9 mouse cellular contexts compared by ENCODE assay signal in genomic region chr11:95980762-95981418, GRCm38 (mm10). TPM values are rescaled to one million over a fixed set of nuclear protein-coding genes. Genes with fewer than 3 reads are reported as not detected.
DNase-seq lines count a peak whose midpoint lies in the region; ATAC-seq lines count a peak whose summit lies in the region.
"Had no signal": no experiment of that assay in that cellular context is flagged by ENCODE, and none has a peak within 500 bp of the region (broad histone marks: within the 10 kb centered on the region; RNA-seq: fewer than 3 reads in every experiment).

No protein-coding gene starts in this region.

- peak; percentile 17 for DNase-seq in adrenal gland, adult 2 months
- no peak for DNase-seq in adrenal gland, adult 18-20 months (ENCODE audit: low spot score in 2 of 2)
- peak; percentile 53 for DNase-seq in midbrain, embryonic 10.5 days (ENCODE audit: low spot score)
- DNase-seq in embryonic facial prominence, embryonic 11.5 days (ENCODE audit: low spot score), result peak; percentile 71
- DNase-seq in liver, result peak; percentile 66
- peak; percentile 75 for DNase-seq in retina, postnatal 1 day
- DNase-seq in left cerebral cortex, adult 9 months (ENCODE audit: low spot score in 2 of 2), result no peak

- no peak overlapping the region for H3K27ac ChIP-seq in midbrain, embryonic 10.5 days (replicated peaks)
- H3K27ac ChIP-seq in midbrain, embryonic 16.5 days (ENCODE audit: low read length), result no peak overlapping the region
- no peak overlapping the region for H3K27ac ChIP-seq in embryonic facial prominence, embryonic 11.5 days (replicated peaks; ENCODE audit: low read depth, low read length)

- peaks cover 40% of the 10 kb centered on the region for H3K4me1 ChIP-seq in midbrain, embryonic 10.5 days
- no peaks in the 10 kb centered on the region for H3K4me1 ChIP-seq in midbrain, embryonic 16.5 days (ENCODE audit: control insufficient read depth, insufficient read depth, low read length)
- peaks cover 17% of the 10 kb centered on the region for H3K4me1 ChIP-seq in embryonic facial prominence, embryonic 11.5 days (ENCODE audit: control insufficient read depth, insufficient read depth, low read length)

- H3K9ac ChIP-seq in midbrain, embryonic 16.5 days (ENCODE audit: low read depth, low read length), result no peak overlapping the region
- no peak overlapping the region for H3K9ac ChIP-seq in embryonic facial prominence, embryonic 11.5 days (replicated peaks; ENCODE audit: low read length)

- no peaks in the 10 kb centered on the region for H3K9me3 ChIP-seq in midbrain, embryonic 10.5 days (replicated peaks)
- H3K9me3 ChIP-seq in midbrain, embryonic 16.5 days (replicated peaks; ENCODE audit: control insufficient read depth, low read length, poor library complexity, severe bottlenecking), result no peaks in the 10 kb centered on the region
- no peaks in the 10 kb centered on the region for H3K9me3 ChIP-seq in embryonic facial prominence, embryonic 11.5 days (replicated peaks; ENCODE audit: control insufficient read depth, low read length)

- WGBS in midbrain, embryonic 10.5 days, result 65% methylated on average over 8 of the region's 8 CpGs
- WGBS in midbrain, embryonic 16.5 days, result 59% methylated on average over 8 of the region's 8 CpGs
- WGBS in embryonic facial prominence, embryonic 11.5 days, result 47% methylated on average over 8 of the region's 8 CpGs

- peaks cover 85% of the 10 kb centered on the region for H3K36me3 ChIP-seq in midbrain, embryonic 10.5 days
- no peaks in the 10 kb centered on the region for H3K36me3 ChIP-seq in midbrain, embryonic 16.5 days (ENCODE audit: control insufficient read depth, insufficient read depth, low read length)
- H3K36me3 ChIP-seq in embryonic facial prominence, embryonic 11.5 days (replicated peaks; ENCODE audit: control insufficient read depth, insufficient read depth, low read depth, low read length), result peaks cover 12% of the 10 kb centered on the region

- H3K4me3 ChIP-seq in midbrain, embryonic 10.5 days, result 0 out of 2 replicates have a peak overlapping the region, but pooled peaks have one; percentile 8
- H3K4me3 ChIP-seq in midbrain, embryonic 16.5 days (ENCODE audit: low read depth, low read length), result no peak overlapping the region
- H3K4me3 ChIP-seq in embryonic facial prominence, embryonic 11.5 days (ENCODE audit: low read depth, low read length), result no peak overlapping the region

- H3K27me3 ChIP-seq in midbrain, embryonic 10.5 days (ENCODE audit: low read depth, poor library complexity, severe bottlenecking), result no peaks in the 10 kb centered on the region
- H3K27me3 ChIP-seq in midbrain, embryonic 16.5 days (ENCODE audit: control insufficient read depth, insufficient read depth, low read depth, low read length), result no peaks in the 10 kb centered on the region
- H3K27me3 ChIP-seq in embryonic facial prominence, embryonic 11.5 days (ENCODE audit: control insufficient read depth, insufficient read depth, low read length), result no peaks in the 10 kb centered on the region

- H3K4me2 ChIP-seq in midbrain, embryonic 16.5 days (ENCODE audit: low read length), result no peak overlapping the region
- H3K4me2 ChIP-seq in embryonic facial prominence, embryonic 11.5 days (ENCODE audit: low read depth, low read length), result no peak overlapping the region

- ATAC-seq in midbrain, embryonic 16.5 days, result no peak
- no peak for ATAC-seq in embryonic facial prominence, embryonic 11.5 days (replicated peaks; ENCODE audit: insufficient number of reproducible peaks, low FRiP score, low TSS enrichment, low read depth)

RNA-seq across cellular contexts. Expression of gene Igf2bp1, which starts 24.9 kb away (rescaled TPM):
- under 1 TPM; 0.59 to 0.95 TPM for total RNA-seq in adrenal gland, adult 2 months (2021)
- 0.10 and 0.19 TPM in 2 replicates for polyA plus RNA-seq in adrenal gland, adult 2 months (2012; rRNA removed)
- total RNA-seq in adrenal gland, adult 18-20 months (2021), result under 1 TPM; 0.22 to 0.53 TPM
- 176 and 190 TPM in 2 replicates for polyA plus RNA-seq in midbrain, embryonic 10.5 days (2016; fragmentation: Nextera tagmentation; extraction: Ambion mirVana)
- polyA plus RNA-seq in midbrain, embryonic 16.5 days (2015; fragmentation: Nextera tagmentation; extraction: Ambion mirVana), result 6.2 and 9.5 TPM in 2 replicates
- polyA plus RNA-seq in embryonic facial prominence, embryonic 11.5 days (2014; fragmentation: Nextera tagmentation; extraction: Ambion mirVana), result 78.7 and 85.5 TPM in 2 replicates

RNA-seq across cellular contexts. Expression of gene Gip, which starts 43.5 kb away (rescaled TPM):
- total RNA-seq in adrenal gland, adult 2 months (2021), result not detected
- polyA plus RNA-seq in adrenal gland, adult 2 months (2012; rRNA removed), result not detected in 2 replicates
- total RNA-seq in adrenal gland, adult 18-20 months (2021), result not detected
- not detected in 2 replicates for polyA plus RNA-seq in midbrain, embryonic 10.5 days (2016; fragmentation: Nextera tagmentation; extraction: Ambion mirVana)
- polyA plus RNA-seq in midbrain, embryonic 16.5 days (2015; fragmentation: Nextera tagmentation; extraction: Ambion mirVana), result not detected in 2 replicates
- polyA plus RNA-seq in embryonic facial prominence, embryonic 11.5 days (2014; fragmentation: Nextera tagmentation; extraction: Ambion mirVana), result 0.50 TPM in 1 of 2 replicates, not detected in the other
- total RNA-seq: heart, postnatal 36 days had no signal

RNA-seq across cellular contexts. Expression of gene Snf8, which starts 53.8 kb away (rescaled TPM):
- total RNA-seq in adrenal gland, adult 2 months (2021), result 10 to 100 TPM; 79.5 to 92.8 TPM
- polyA plus RNA-seq in adrenal gland, adult 2 months (2012; rRNA removed), result 9.6 and 11.3 TPM in 2 replicates
- total RNA-seq in adrenal gland, adult 18-20 months (2021), result 10 to 100 TPM; 81.1 to 87.0 TPM
- 106 and 110 TPM in 2 replicates for polyA plus RNA-seq in midbrain, embryonic 10.5 days (2016; fragmentation: Nextera tagmentation; extraction: Ambion mirVana)
- 129 and 130 TPM in 2 replicates for polyA plus RNA-seq in midbrain, embryonic 16.5 days (2015; fragmentation: Nextera tagmentation; extraction: Ambion mirVana)
- polyA plus RNA-seq in embryonic facial prominence, embryonic 11.5 days (2014; fragmentation: Nextera tagmentation; extraction: Ambion mirVana), result 37.3 and 37.7 TPM in 2 replicates

Comparison
In these comparisons a context has a peak if more than half of its experiments do, and no peak if none do; other contexts are left out.
1. DNase-seq: peak in adrenal gland, adult 2 months (single experiment), midbrain, embryonic 10.5 days (single experiment), embryonic facial prominence, embryonic 11.5 days (single experiment), liver (single experiment) and retina, postnatal 1 day (single experiment); none in adrenal gland, adult 18-20 months (0 of 2) and left cerebral cortex, adult 9 months (0 of 2).